Mouse (Mus musculus): ENCODE results near the gene Gm9745.

DNA sequence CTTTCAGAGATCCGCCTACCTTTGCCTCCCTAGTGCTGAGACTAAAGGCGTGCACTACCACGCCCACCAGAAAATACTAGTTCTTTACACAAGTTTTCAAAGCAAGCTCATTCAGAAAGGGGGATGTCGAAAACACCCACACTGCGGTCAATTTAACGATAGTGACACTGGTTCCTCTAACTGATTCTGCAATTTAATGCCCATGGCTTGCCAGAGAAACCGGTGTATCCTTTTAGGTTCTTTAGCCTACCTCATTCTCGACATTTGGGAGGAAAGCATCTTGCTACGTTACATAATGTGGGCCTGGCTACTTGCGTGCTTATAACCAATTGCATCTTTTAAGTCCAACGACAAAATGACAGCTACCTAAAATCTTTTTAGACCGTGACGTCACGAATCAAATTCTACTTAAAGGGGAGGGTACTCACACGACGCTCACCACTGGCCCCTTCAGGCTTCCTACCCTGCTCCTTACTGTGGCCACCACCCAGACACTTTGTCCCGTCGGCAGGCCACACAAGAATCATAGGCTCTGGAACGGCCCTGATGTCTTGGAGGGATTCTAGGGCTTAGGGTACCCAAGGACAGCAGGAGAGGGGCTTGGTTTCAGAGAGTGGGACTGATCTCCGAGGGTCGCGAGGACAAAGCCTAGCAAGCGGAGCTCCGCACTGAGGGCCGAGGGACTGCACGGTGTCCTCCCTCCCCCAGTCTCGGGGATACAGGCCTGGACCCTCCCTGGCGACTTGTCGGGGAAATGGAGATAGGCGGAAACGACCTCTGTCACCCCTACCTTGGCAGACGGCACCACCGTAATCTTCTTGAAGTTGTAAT, 47.3 kb upstream of the Gm9745 start:
- TF ChIP-seq CTCF (IDR thresholded peaks at IDR 0.05; ENCODE audit: insufficient read depth, low read depth, low read length) (no peak), POLR2A (IDR thresholded peaks at IDR 0.05; ENCODE audit: insufficient read depth, low read depth, low read length) (no peak)

All from olfactory bulb, adult 2 months (tissue).